Mouse (Mus musculus): ENCODE measurements around the gene Mad1l1. TPM values are rescaled to one million over a fixed set of nuclear protein-coding genes. Genes with fewer than 3 reads are reported as not detected.

The Mad1l1 gene
- polyA plus RNA-seq, 1 experiment: 12.6 TPM

DNA sequence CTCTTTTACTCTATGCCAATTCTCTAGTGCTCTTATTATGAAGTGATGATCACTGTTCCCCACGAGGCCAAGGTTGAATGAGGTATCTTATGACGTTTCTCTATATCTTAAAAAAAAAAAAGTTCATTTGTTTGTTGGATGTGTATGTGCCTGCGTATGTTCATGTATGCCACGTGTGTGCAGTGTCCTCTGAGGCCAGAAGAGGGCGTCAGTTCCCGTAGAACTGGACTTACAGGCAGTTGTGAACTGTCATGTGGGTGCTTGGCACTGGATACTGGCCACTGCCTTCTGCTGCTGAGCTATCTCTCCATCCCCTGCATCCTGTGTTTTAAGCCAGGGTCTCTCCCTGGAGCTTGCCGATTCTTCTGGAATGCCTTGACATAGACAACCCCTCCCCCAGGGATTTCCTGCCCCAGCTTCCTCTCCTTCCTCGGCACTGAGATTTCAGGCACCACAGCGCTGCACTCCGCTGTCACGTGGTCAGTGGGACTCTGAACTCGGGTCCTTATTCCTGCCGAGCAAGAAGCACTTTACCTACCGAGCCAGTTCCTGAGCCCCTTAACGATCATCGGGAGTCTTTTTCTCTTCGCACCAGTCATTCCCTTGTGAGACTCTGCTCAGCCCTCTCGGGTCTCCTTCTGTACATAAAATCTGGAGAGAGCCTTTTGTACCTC is 336.1 kb downstream of the Mad1l1 start:
- TF ChIP-seq CTCF (conservative IDR thresholded peaks at IDR 0.05; ENCODE audit: insufficient read depth, insufficient read length, low read depth, low read length) (no peak), POLR2A (IDR thresholded peaks at IDR 0.05; ENCODE audit: low read depth, low read length) (no peak)
- Histone ChIP-seq H3K27me3 (replicated peaks; ENCODE audit: control insufficient read depth, insufficient read depth, low read length) (no peaks in the 10 kb centered on the region), H3K27ac (ENCODE audit: insufficient read depth, low read depth, low read length) (no peak overlapping the region), H3K36me3 (ENCODE audit: control insufficient read depth, insufficient read depth, low read length) (no peaks in the 10 kb centered on the region), H3K4me3 (ENCODE audit: insufficient read depth, low read depth, low read length) (no peak overlapping the region), H3K4me1 (ENCODE audit: control insufficient read depth, insufficient read depth, low read length) (no peaks in the 10 kb centered on the region)
- WGBS: 41% methylated on average over 18 of the region's 18 CpGs
- DNase-seq: peak; percentile 59

DNA sequence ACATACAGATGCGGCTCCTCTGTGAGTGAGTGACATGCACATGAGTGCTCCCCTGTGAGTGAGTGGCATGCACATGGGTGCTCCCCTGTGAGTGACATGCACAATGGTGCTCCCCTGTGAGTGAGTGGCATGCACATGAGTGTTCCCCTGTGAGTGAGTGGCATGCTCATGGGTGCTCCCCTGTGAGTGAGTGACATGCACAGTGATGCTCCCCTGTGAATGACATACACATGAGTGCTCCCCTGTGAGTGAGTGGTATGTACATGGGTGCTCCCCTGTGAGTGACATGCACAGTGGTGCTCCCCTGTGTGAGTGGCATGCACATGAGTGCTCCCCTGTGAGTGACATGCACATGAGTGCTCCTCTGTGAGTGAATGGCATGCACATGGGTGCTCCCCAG is 339.4 kb downstream of the Mad1l1 start:
- no peaks in the 10 kb centered on the region for H3K36me3 ChIP-seq (ENCODE audit: control insufficient read depth, insufficient read depth, low read length)
- no peak overlapping the region for H3K4me3 ChIP-seq (ENCODE audit: insufficient read depth, low read depth, low read length)
- no peak for DNase-seq
- no peaks in the 10 kb centered on the region for H3K4me1 ChIP-seq (ENCODE audit: control insufficient read depth, insufficient read depth, low read length)
- WGBS: 91% methylated on average over 1 of the region's 1 CpGs
- TF ChIP-seq POLR2A (IDR thresholded peaks at IDR 0.05; ENCODE audit: low read depth, low read length): no peak
- no peak for TF ChIP-seq CTCF (conservative IDR thresholded peaks at IDR 0.05; ENCODE audit: insufficient read depth, insufficient read length, low read depth, low read length)
- H3K27me3 ChIP-seq (replicated peaks; ENCODE audit: control insufficient read depth, insufficient read depth, low read length): no peaks in the 10 kb centered on the region; the same call in 1 of the 2 replicates
- no peak overlapping the region for H3K27ac ChIP-seq (ENCODE audit: insufficient read depth, low read depth, low read length)

DNA sequence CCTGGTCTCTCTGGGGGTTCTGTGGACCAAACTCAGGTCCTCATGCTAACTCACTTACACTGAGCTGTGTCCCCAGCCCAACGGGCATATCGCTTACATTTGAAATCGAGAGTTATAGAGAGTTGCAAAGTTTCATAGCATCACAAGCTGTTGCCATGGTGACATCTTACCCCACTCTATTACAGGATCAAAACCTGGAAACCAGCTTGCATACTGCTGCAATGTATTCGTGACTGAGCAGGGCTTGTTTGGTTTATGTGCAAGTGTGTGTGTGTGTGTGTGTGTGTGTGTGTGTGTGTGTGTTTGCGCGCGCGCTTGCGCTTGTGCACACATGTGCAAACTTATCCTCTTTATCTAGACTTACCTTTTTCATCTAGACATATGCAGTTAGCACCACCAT is 342.0 kb downstream of the Mad1l1 start:
- DNase-seq: no peak
- Histone ChIP-seq H3K4me1 (ENCODE audit: control insufficient read depth, insufficient read depth, low read length) (no peaks in the 10 kb centered on the region), H3K36me3 (ENCODE audit: control insufficient read depth, insufficient read depth, low read length) (no peaks in the 10 kb centered on the region), H3K27ac (ENCODE audit: insufficient read depth, low read depth, low read length) (no peak overlapping the region), H3K4me3 (ENCODE audit: insufficient read depth, low read depth, low read length) (no peak overlapping the region), H3K27me3 (replicated peaks; ENCODE audit: control insufficient read depth, insufficient read depth, low read length) (no peaks in the 10 kb centered on the region; the same call in 1 of the 2 replicates)
- 80% methylated on average over 9 of the region's 9 CpGs for WGBS
- TF ChIP-seq CTCF (conservative IDR thresholded peaks at IDR 0.05; ENCODE audit: insufficient read depth, insufficient read length, low read depth, low read length): no peak

DNA sequence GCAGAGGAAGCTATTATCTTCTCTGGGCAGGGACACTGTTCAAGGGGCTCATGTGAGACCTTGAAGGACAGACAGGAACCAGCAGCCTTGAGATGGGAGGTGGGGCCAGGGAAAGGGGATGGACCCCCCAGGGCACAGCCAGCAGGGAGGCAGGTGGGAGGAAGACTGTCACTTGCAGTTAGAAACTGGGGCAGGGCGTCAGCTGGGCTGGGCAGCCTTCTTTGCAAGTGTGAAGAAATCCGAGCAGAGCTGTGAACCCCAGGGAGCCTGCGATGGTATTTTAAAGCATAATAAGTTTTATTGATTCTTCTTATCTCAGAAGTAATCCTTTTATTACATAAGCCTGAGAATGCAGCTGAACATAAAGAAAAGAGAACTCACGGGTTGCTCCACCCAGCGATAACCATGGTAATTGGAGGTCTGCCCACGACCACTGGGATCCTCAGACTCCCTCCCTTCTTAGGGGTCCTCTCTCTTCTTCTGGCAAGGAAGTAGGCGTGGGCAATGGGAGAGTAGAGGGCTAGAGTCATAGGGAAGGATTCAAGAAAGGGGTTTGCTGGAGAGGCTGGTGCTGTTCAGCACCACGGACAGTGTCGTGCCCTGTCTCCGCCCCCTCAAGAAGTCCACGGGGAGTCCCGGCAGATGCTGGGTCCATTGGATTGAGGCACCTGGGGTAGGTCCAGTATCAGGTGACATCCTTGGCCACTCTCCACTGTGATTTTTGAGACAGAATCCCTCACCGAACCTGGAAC is 342.7 kb downstream of the Mad1l1 start:
- H3K4me3 ChIP-seq (ENCODE audit: insufficient read depth, low read depth, low read length): no peak overlapping the region
- no peaks in the 10 kb centered on the region for H3K4me1 ChIP-seq (ENCODE audit: control insufficient read depth, insufficient read depth, low read length)
- H3K36me3 ChIP-seq (ENCODE audit: control insufficient read depth, insufficient read depth, low read length): no peaks in the 10 kb centered on the region
- 8% methylated on average over 13 of the region's 13 CpGs for WGBS
- H3K27me3 ChIP-seq (replicated peaks; ENCODE audit: control insufficient read depth, insufficient read depth, low read length): no peaks in the 10 kb centered on the region; the same call in 1 of the 2 replicates
- DNase-seq: no peak
- TF ChIP-seq CTCF (conservative IDR thresholded peaks at IDR 0.05; ENCODE audit: insufficient read depth, insufficient read length, low read depth, low read length) (no peak), POLR2A (IDR thresholded peaks at IDR 0.05; ENCODE audit: low read depth, low read length) (no peak)
- H3K27ac ChIP-seq (ENCODE audit: insufficient read depth, low read depth, low read length): no peak overlapping the region

DNA sequence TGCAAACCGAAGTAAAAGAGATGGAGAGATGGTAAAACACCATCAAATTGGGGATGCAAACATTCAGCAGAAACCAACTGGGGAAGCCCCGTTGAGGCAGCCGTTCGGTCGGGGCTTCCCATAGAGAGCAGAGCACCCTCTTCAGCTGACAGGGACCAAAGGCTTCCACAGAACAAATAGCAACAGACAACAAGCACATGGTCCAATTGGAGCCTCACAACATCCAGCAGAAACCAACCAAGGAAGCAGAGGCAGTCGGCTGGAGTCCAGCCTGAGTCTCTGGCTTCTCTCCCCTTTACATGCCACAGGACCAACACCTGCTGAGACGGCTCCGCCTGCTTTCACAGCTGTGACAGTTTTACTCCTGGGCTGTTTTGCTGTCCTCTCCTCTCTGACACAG is 343.9 kb downstream of the Mad1l1 start:
- Histone ChIP-seq H3K4me3 (ENCODE audit: insufficient read depth, low read depth, low read length) (no peak overlapping the region), H3K4me1 (ENCODE audit: control insufficient read depth, insufficient read depth, low read length) (no peaks in the 10 kb centered on the region), H3K27ac (ENCODE audit: insufficient read depth, low read depth, low read length) (no peak overlapping the region), H3K36me3 (ENCODE audit: control insufficient read depth, insufficient read depth, low read length) (no peaks in the 10 kb centered on the region), H3K27me3 (replicated peaks; ENCODE audit: control insufficient read depth, insufficient read depth, low read length) (no peaks in the 10 kb centered on the region; the same call in 1 of the 2 replicates)
- WGBS: 39% methylated on average over 8 of the region's 8 CpGs
- TF ChIP-seq CTCF (conservative IDR thresholded peaks at IDR 0.05; ENCODE audit: insufficient read depth, insufficient read length, low read depth, low read length) (no peak), POLR2A (IDR thresholded peaks at IDR 0.05; ENCODE audit: low read depth, low read length) (no peak)
- DNase-seq: no peak

DNA sequence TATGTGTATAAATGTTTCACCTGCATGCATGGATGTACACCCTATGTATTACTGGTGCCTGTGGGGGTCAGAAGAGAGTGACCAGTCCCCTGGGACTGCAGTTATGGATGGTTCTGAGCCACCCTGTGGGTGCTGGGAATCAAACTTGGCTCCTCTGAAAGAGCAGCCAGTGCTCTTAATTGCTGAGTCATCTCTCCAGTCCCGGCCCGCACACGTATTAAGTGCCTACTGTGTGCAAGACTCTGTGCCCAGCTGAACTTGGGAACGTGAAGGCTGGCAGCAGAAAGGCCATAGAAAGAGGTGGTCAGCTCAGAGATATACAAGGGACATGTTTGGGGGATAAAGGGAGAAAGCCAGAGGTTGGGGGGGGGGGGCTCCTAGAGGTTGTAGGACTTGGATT is 344.8 kb downstream of the Mad1l1 start:
- Histone ChIP-seq H3K4me1 (ENCODE audit: control insufficient read depth, insufficient read depth, low read length) (no peaks in the 10 kb centered on the region), H3K36me3 (ENCODE audit: control insufficient read depth, insufficient read depth, low read length) (no peaks in the 10 kb centered on the region), H3K27ac (ENCODE audit: insufficient read depth, low read depth, low read length) (no peak overlapping the region), H3K27me3 (replicated peaks; ENCODE audit: control insufficient read depth, insufficient read depth, low read length) (no peaks in the 10 kb centered on the region; the same call in 1 of the 2 replicates), H3K4me3 (ENCODE audit: insufficient read depth, low read depth, low read length) (no peak overlapping the region)
- TF ChIP-seq CTCF (conservative IDR thresholded peaks at IDR 0.05; ENCODE audit: insufficient read depth, insufficient read length, low read depth, low read length): no peak
- no peak for TF ChIP-seq POLR2A (IDR thresholded peaks at IDR 0.05; ENCODE audit: low read depth, low read length)
- 76% methylated on average over 4 of the region's 4 CpGs for WGBS
- DNase-seq: no peak

DNA sequence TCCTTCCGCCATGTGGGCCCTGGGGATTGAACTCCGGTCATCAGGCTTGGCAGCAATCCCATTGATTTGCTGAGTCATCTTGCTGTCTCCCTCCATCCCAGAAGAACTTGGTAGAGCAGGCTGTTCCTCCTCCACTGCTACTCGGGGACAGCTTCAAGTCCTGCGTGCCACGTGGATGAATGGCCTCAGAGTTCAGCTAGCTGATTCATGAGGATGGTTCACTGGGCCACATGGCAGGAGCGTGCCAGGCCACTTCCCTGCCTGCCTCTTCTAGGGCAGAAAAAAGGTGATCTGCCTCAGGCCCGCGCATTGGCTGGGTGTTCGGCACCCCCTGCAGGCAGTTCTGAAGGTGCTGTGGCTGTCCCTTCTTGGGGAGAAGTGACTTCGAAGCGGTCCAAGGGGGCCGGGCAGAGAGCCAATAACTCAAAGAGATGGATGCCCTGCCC is 351.1 kb downstream of the Mad1l1 start:
- Histone ChIP-seq H3K4me3 (ENCODE audit: insufficient read depth, low read depth, low read length) (no peak overlapping the region), H3K36me3 (ENCODE audit: control insufficient read depth, insufficient read depth, low read length) (no peaks in the 10 kb centered on the region), H3K27ac (ENCODE audit: insufficient read depth, low read depth, low read length) (no peak overlapping the region), H3K27me3 (replicated peaks; ENCODE audit: control insufficient read depth, insufficient read depth, low read length) (no peaks in the 10 kb centered on the region), H3K4me1 (ENCODE audit: control insufficient read depth, insufficient read depth, low read length) (no peaks in the 10 kb centered on the region)
- DNase-seq: peak; percentile 78
- TF ChIP-seq CTCF (conservative IDR thresholded peaks at IDR 0.05; ENCODE audit: insufficient read depth, insufficient read length, low read depth, low read length) (peak; percentile 51), POLR2A (IDR thresholded peaks at IDR 0.05; ENCODE audit: low read depth, low read length) (no peak)
- WGBS: 18% methylated on average over 12 of the region's 12 CpGs

All from kidney, adult 2 months (tissue).